Mouse (Mus musculus) liver, embryonic 14.5 days (tissue): Measurements from ENCODE around the gene Ggt1. TPM values are rescaled to one million over a fixed set of nuclear protein-coding genes. Genes with fewer than 3 reads are reported as not detected.

Experiments used
- ATAC-seq: fragments of 200-750 bp; cut with Nextera tagmentation; 2 replicates; pipeline ENCODE4 v1.8.0; 2017; ENCODE audit warnings: moderate number of reproducible peaks, mild to moderate bottlenecking, moderate library complexity; ENCODE audit not compliant: insufficient read depth
- DNase-seq, 3 experiments: peaks; one replicate each; pipeline ENCODE4 v3.0.0-alpha.2; 2012 to 2013; ENCODE audit warnings: low read depth in 3 of 3, low spot score in 3 of 3
- H3K27ac ChIP-seq: fragments of 300-500 bp; sonication (generic); 2 replicates; pipeline ENCODE4 v1.5.1; 2014; ENCODE audit warnings: moderate library complexity, mild to moderate bottlenecking, control low read depth, inconsistent platforms
- H3K27me3 ChIP-seq: fragments of 300-500 bp; sonication (generic); 2 replicates; pipeline ENCODE4 v1.6.1; 2014; ENCODE audit warnings: mild to moderate bottlenecking, low read length, moderate library complexity; ENCODE audit not compliant: control insufficient read depth, insufficient read depth
- H3K36me3 ChIP-seq: fragments of 300-500 bp; sonication (generic); replicated peaks from 2 replicates; pipeline ENCODE4 v1.6.1; 2014; ENCODE audit warnings: low read depth; ENCODE audit not compliant: control insufficient read depth, insufficient read depth
- H3K4me1 ChIP-seq, 2 experiments: fragments of 200-500 bp in 1 of 2; fragments of 300-500 bp in 1 of 2; sonication (generic) in 1 of 2; replicated peaks; 2 replicates each; pipeline ENCODE4 v1.6.1; 2012 to 2014; ENCODE audit warnings: antibody characterized with exemption in 1 of 2, inconsistent platforms in 1 of 2, low read length in 1 of 2; ENCODE audit not compliant: control insufficient read depth in 2 of 2, insufficient read depth in 2 of 2
- H3K4me2 ChIP-seq: fragments of 300-500 bp; sonication (generic); 2 replicates; pipeline ENCODE4 v1.6.1; 2014; ENCODE audit warnings: low read depth, mild to moderate bottlenecking, control low read depth, moderate library complexity
- H3K4me3 ChIP-seq, 2 experiments: fragments of 200-500 bp in 1 of 2; fragments of 300-500 bp in 1 of 2; sonication (generic) in 1 of 2; 2 replicates each; pipeline ENCODE4 v1.5.1; 2012 to 2014; ENCODE audit warnings: low read depth in 2 of 2, low read length in 2 of 2, mild to moderate bottlenecking in 2 of 2, control low read depth in 1 of 2, inconsistent platforms in 1 of 2, moderate library complexity in 1 of 2; ENCODE audit not compliant: insufficient read depth in 1 of 2
- H3K9ac ChIP-seq: fragments of 300-500 bp; sonication (generic); replicated peaks from 2 replicates; pipeline ENCODE4 v1.6.1; 2014; ENCODE audit warnings: mild to moderate bottlenecking, control low read depth, moderate library complexity
- H3K9me3 ChIP-seq: fragments of 300-500 bp; sonication (generic); 2 replicates; pipeline ENCODE4 v1.6.1; 2016; ENCODE audit warnings: low read length, mixed read lengths; ENCODE audit not compliant: control insufficient read depth
- CTCF ChIP-seq: IDR thresholded peaks from 2 replicates; pipeline ENCODE4 v1.5.1; 2016; ENCODE audit warnings: antibody characterized with exemption, low read depth, control low read depth
- EP300 ChIP-seq: IDR thresholded peaks from 2 replicates; pipeline ENCODE4 v1.6.1; 2016; ENCODE audit warnings: antibody characterized with exemption, low read depth
- WGBS: fragments of 180-500 bp; shearing (Covaris S2); extraction: QIAGEN DNeasy Blood & Tissue Kit; methylation state at CpG from one replicate; pipeline ENCODE4 v1.1.7; 2014; ENCODE audit not compliant: insufficient replicate concordance; 5-methylcytosine and 5-hydroxymethylcytosine counted together
- polyA plus RNA-seq, 2 experiments: library from polyadenylated mRNA; depleted of rRNA in 1 of 2; stranded (reverse) in 1 of 2; unstranded in 1 of 2; fragments of >200 nt; fragmentation: Nextera tagmentation in 1 of 2; extraction: Ambion mirVana in 1 of 2; gene quantifications; 2 replicates each; pipeline versions ENCODE4 v1.2.1 to v1.2.3; 2012 to 2014

The Ggt1 gene
- polyA plus RNA-seq, 2 experiments = 4.3 to 5.2 TPM

- no peak for TF ChIP-seq CTCF
- no peak for TF ChIP-seq EP300
- Histone ChIP-seq H3K9ac (no peak overlapping the region), H3K27me3 (no peaks in the 10 kb centered on the region), H3K4me3 (no peak overlapping the region), H3K36me3 (no peaks in the 10 kb centered on the region), H3K4me2 (no peak overlapping the region), H3K9me3 (no peaks in the 10 kb centered on the region), H3K4me1 (peaks cover 0 to 4% of the 10 kb centered on the region in 2 experiments; a peak in 2 of 4 replicates), H3K27ac (no peak overlapping the region)
- WGBS = 62% methylated on average over 5 of the region's 5 CpGs
- ATAC-seq (no peak), DNase-seq (no peak)
These were observed 26.9 kb downstream of the Ggt1 start for GRCm38 (mm10) chr10:75588336-75588735.

GRCm38 (mm10) chr10:75589129-75589528 lies 27.7 kb downstream of the Ggt1 start, which contains the start of gene Ggt5:
Ggt5 (plus strand) TSS chr10:75589340.
- 16% methylated on average over 5 of the region's 5 CpGs for WGBS
- Histone ChIP-seq H3K9me3 (no peaks in the 10 kb centered on the region), H3K4me2 (0 out of 2 replicates have a peak within 1 kb of the TSS, but pooled peaks have one; percentile 11), H3K4me1 (peaks cover 0 to 4% of the 10 kb centered on the region in 2 experiments; a peak in 2 of 4 replicates), H3K36me3 (no peaks in the 10 kb centered on the region), H3K4me3 (no peak within 1 kb of the TSS), H3K9ac (no peak within 1 kb of the TSS), H3K27ac (no peak within 1 kb of the TSS), H3K27me3 (no peaks in the 10 kb centered on the region)
- TF ChIP-seq CTCF (no peak), EP300 (no peak)
- ATAC-seq (no peak), DNase-seq (no peak)

DNA sequence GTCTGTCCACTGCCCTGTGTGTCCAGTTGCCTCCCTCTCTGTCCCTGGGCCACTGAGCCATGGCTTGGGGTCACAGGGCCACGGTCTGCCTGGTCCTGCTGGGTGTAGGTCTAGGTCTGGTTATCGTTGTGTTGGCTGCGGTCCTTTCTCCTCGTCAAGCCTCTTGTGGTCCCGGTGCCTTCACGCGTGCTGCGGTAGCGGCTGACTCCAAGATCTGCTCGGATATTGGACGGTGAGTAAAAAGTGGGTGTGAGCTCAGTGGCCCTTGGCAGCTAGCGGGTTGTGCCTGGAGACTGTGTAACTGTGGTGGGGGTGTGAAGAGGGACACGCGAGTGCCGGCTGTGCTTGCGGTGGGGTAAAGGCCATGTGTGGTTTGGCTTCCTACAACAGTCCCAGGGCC lies 28.2 kb downstream of the Ggt1 start:
- WGBS = 58% methylated on average over 16 of the region's 16 CpGs
- DNase-seq (no peak), ATAC-seq (no peak)
- Histone ChIP-seq H3K9ac (no peak overlapping the region), H3K9me3 (no peaks in the 10 kb centered on the region), H3K27me3 (no peaks in the 10 kb centered on the region), H3K27ac (no peak overlapping the region), H3K36me3 (no peaks in the 10 kb centered on the region), H3K4me1 (peaks cover 0 to 4% of the 10 kb centered on the region in 2 experiments; a peak in 2 of 4 replicates), H3K4me2 (0 out of 2 replicates have a peak overlapping the region, but pooled peaks have one; percentile 11), H3K4me3 (no peak overlapping the region)
- TF ChIP-seq CTCF (no peak), EP300 (no peak)

- Histone ChIP-seq H3K4me3 (no peak overlapping the region), H3K4me2 (no peak overlapping the region), H3K27ac (no peak overlapping the region), H3K4me1 (peaks cover 0 to 4% of the 10 kb centered on the region in 2 experiments; a peak in 2 of 4 replicates), H3K27me3 (no peaks in the 10 kb centered on the region), H3K9ac (no peak overlapping the region), H3K9me3 (no peaks in the 10 kb centered on the region), H3K36me3 (no peaks in the 10 kb centered on the region)
- ATAC-seq = peak; percentile 37
- WGBS = 38% methylated on average over 12 of the region's 12 CpGs
- DNase-seq = peak; percentile 24 to 43 (median 26)
- TF ChIP-seq CTCF (no peak), EP300 (no peak)
These were observed 29.9 kb downstream of the Ggt1 start for GRCm38 (mm10) chr10:75591211-75591894.

DNA sequence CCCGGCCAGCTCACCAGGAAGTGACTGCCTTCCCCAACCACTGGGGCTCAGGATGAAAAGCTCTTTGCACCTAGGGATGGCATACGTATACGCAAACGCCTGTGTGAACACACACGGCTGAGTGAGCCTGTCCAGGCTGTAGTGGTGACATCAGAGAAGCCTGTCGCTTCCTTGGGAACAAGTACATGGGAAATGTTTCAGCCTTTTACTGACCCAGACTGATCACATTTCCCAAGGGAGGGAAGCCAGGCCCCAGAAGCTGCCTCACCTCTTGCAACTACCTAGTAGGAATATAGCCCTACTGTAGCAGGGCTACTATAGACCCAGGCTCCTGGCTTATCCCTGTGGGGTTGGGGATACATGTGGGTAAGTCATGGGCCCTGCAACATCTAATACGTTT lies 31.2 kb downstream of the Ggt1 start:
- Histone ChIP-seq H3K27ac (no peak overlapping the region), H3K4me1 (peaks cover 0 to 4% of the 10 kb centered on the region in 2 experiments; a peak in 2 of 4 replicates), H3K4me3 (no peak overlapping the region), H3K9ac (no peak overlapping the region), H3K4me2 (no peak overlapping the region), H3K9me3 (no peaks in the 10 kb centered on the region), H3K27me3 (no peaks in the 10 kb centered on the region), H3K36me3 (no peaks in the 10 kb centered on the region)
- no peak for DNase-seq
- no peak for TF ChIP-seq EP300
- no peak for TF ChIP-seq CTCF
- 55% methylated on average over 7 of the region's 7 CpGs for WGBS
- no peak for ATAC-seq
